Mouse (Mus musculus) kidney, embryonic 14.5 days (tissue): ENCODE measurements around the gene Ffar3. TPM values are rescaled to one million over a fixed set of nuclear protein-coding genes. Genes with fewer than 3 reads are reported as not detected.

Source experiments
- ATAC-seq: fragments of 200-750 bp; cut with Nextera tagmentation; 2 replicates; pipeline ENCODE4 v1.8.0; 2017; ENCODE audit warnings: moderate number of reproducible peaks, mild to moderate bottlenecking, moderate TSS enrichment, moderate library complexity; ENCODE audit not compliant: low FRiP score, low TSS enrichment
- H3K27ac ChIP-seq: fragments of 300-500 bp; sonication (generic); 2 replicates; pipeline ENCODE4 v1.5.1; 2014; ENCODE audit warnings: low read depth, mild to moderate bottlenecking, low read length, moderate library complexity, mixed read lengths
- H3K27me3 ChIP-seq: fragments of 300-500 bp; sonication (generic); 2 replicates; pipeline ENCODE4 v1.6.1; 2014; ENCODE audit warnings: mild to moderate bottlenecking, low read length; ENCODE audit not compliant: control insufficient read depth, insufficient read depth
- H3K36me3 ChIP-seq: fragments of 300-500 bp; sonication (generic); 2 replicates; pipeline ENCODE4 v1.6.1; 2014; ENCODE audit warnings: low read length, mixed read lengths; ENCODE audit not compliant: control insufficient read depth, insufficient read depth
- H3K4me1 ChIP-seq: fragments of 300-500 bp; sonication (generic); 2 replicates; pipeline ENCODE4 v1.6.1; 2014; ENCODE audit warnings: low read length, mixed read lengths; ENCODE audit not compliant: control insufficient read depth, insufficient read depth
- H3K4me2 ChIP-seq: fragments of 300-500 bp; sonication (generic); replicated peaks from 2 replicates; pipeline ENCODE4 v1.6.1; 2014; ENCODE audit warnings: low read depth, mild to moderate bottlenecking, low read length
- H3K4me3 ChIP-seq: fragments of 300-500 bp; sonication (generic); 2 replicates; pipeline ENCODE4 v1.5.1; 2014; ENCODE audit warnings: mild to moderate bottlenecking, low read length
- H3K9ac ChIP-seq: fragments of 300-500 bp; sonication (generic); 2 replicates; pipeline ENCODE4 v1.6.1; 2014; ENCODE audit warnings: low read depth, mild to moderate bottlenecking, low read length, moderate library complexity
- H3K9me3 ChIP-seq: fragments of 300-500 bp; sonication (generic); 2 replicates; pipeline ENCODE4 v1.6.1; 2016; ENCODE audit warnings: low read length; ENCODE audit not compliant: control insufficient read depth
- WGBS: fragments of 180-500 bp; shearing (Covaris S2); extraction: QIAGEN DNeasy Blood & Tissue Kit; methylation state at CpG from one replicate; pipeline ENCODE4 v1.1.7; 2014; 5-methylcytosine and 5-hydroxymethylcytosine counted together
- polyA plus RNA-seq: library from polyadenylated mRNA; unstranded; fragments of >200 nt; fragmentation: Nextera tagmentation; extraction: Ambion mirVana; gene quantifications from 2 replicates; pipeline ENCODE4 v1.2.1, GENCODE M21; 2014

Ffar3 gene
- polyA plus RNA-seq, 1 experiment from 2014 or later: not detected

GRCm38 (mm10) chr7:30884047-30884446 is 28.1 kb upstream of the Ffar3 start:
- no peak overlapping the region for H3K9ac ChIP-seq
- H3K27ac ChIP-seq: no peak overlapping the region
- H3K36me3 ChIP-seq: no peaks in the 10 kb centered on the region
- H3K4me2 ChIP-seq: no peak overlapping the region
- H3K27me3 ChIP-seq: no peaks in the 10 kb centered on the region
- H3K4me3 ChIP-seq: no peak overlapping the region
- H3K9me3 ChIP-seq: no peaks in the 10 kb centered on the region
- H3K4me1 ChIP-seq: no peaks in the 10 kb centered on the region
- ATAC-seq: no peak

GRCm38 (mm10) chr7:30881367-30881766 is 25.4 kb upstream of the Ffar3 start:
- ATAC-seq: no peak
- Histone ChIP-seq H3K4me3 (no peak overlapping the region), H3K27me3 (no peaks in the 10 kb centered on the region), H3K36me3 (no peaks in the 10 kb centered on the region), H3K27ac (no peak overlapping the region), H3K4me1 (no peaks in the 10 kb centered on the region), H3K9ac (no peak overlapping the region), H3K4me2 (no peak overlapping the region), H3K9me3 (no peaks in the 10 kb centered on the region)
- 81% methylated on average over 3 of the region's 3 CpGs for WGBS

- 67% methylated on average over 7 of the region's 7 CpGs for WGBS
- ATAC-seq: no peak
- no peaks in the 10 kb centered on the region for H3K36me3 ChIP-seq
- H3K27ac ChIP-seq: no peak within 1 kb of the TSS
- no peaks in the 10 kb centered on the region for H3K4me1 ChIP-seq
- no peaks in the 10 kb centered on the region for H3K9me3 ChIP-seq
- H3K4me3 ChIP-seq: no peak within 1 kb of the TSS
- no peaks in the 10 kb centered on the region for H3K27me3 ChIP-seq
- no peak within 1 kb of the TSS for H3K4me2 ChIP-seq
- no peak within 1 kb of the TSS for H3K9ac ChIP-seq
Observed at GRCm38 (mm10) chr7:30880176-30880575, 24.2 kb upstream of the Ffar3 start, which contains the start of gene Cd22. Gene Cd22 (minus strand): TSS chr7:30880342.

GRCm38 (mm10) chr7:30878950-30879349 is 23.0 kb upstream of the Ffar3 start:
- Histone ChIP-seq H3K27me3 (no peaks in the 10 kb centered on the region), H3K36me3 (no peaks in the 10 kb centered on the region), H3K4me2 (no peak overlapping the region), H3K9ac (no peak overlapping the region), H3K4me3 (no peak overlapping the region), H3K27ac (no peak overlapping the region), H3K9me3 (no peaks in the 10 kb centered on the region), H3K4me1 (no peaks in the 10 kb centered on the region)
- no peak for ATAC-seq
- 88% methylated on average over 6 of the region's 6 CpGs for WGBS

- no peak overlapping the region for H3K27ac ChIP-seq
- H3K27me3 ChIP-seq: no peaks in the 10 kb centered on the region
- H3K4me3 ChIP-seq: peak overlapping the region; percentile 6; the same call in 1 of the 2 replicates
- 0 out of 2 replicates have a peak, but pooled peaks have one; percentile 52 for ATAC-seq
- WGBS: 21% methylated on average over 15 of the region's 15 CpGs
- H3K4me1 ChIP-seq: no peaks in the 10 kb centered on the region
- no peaks in the 10 kb centered on the region for H3K36me3 ChIP-seq
- peak overlapping the region; percentile 15 for H3K4me2 ChIP-seq
- no peak overlapping the region for H3K9ac ChIP-seq
- H3K9me3 ChIP-seq: no peaks in the 10 kb centered on the region
Observed at GRCm38 (mm10) chr7:30873083-30873482, 17.1 kb upstream of the Ffar3 start.

GRCm38 (mm10) chr7:30863386-30863785 is 7.4 kb upstream of the Ffar3 start:
- 0 out of 2 replicates have a peak, but pooled peaks cover 3% of the 10 kb centered on the region for H3K4me1 ChIP-seq
- H3K27me3 ChIP-seq: no peaks in the 10 kb centered on the region
- H3K9me3 ChIP-seq: no peaks in the 10 kb centered on the region
- WGBS: 34% methylated on average over 8 of the region's 8 CpGs
- H3K4me3 ChIP-seq: no peak overlapping the region
- H3K36me3 ChIP-seq: no peaks in the 10 kb centered on the region
- H3K27ac ChIP-seq: no peak overlapping the region
- peak; percentile 24; the same call in 1 of the 2 replicates for ATAC-seq
- H3K9ac ChIP-seq: no peak overlapping the region
- no peak overlapping the region for H3K4me2 ChIP-seq

- Histone ChIP-seq H3K9me3 (no peaks in the 10 kb centered on the region), H3K9ac (no peak within 1 kb of the TSS), H3K4me2 (no peak within 1 kb of the TSS), H3K4me1 (0 out of 2 replicates have a peak, but pooled peaks cover 3% of the 10 kb centered on the region), H3K36me3 (no peaks in the 10 kb centered on the region), H3K27me3 (no peaks in the 10 kb centered on the region; the same call in 1 of the 2 replicates), H3K4me3 (no peak within 1 kb of the TSS), H3K27ac (no peak within 1 kb of the TSS)
- no peak for ATAC-seq
- 88% methylated on average over 12 of the region's 12 CpGs for WGBS
Observed at GRCm38 (mm10) chr7:30861464-30861863, 5.5 kb upstream of the Ffar3 start, which contains the start of gene Ffar1. Gene Ffar1 (minus strand): TSS chr7:30861564.

GRCm38 (mm10) chr7:30859635-30860402 is 3.8 kb upstream of the Ffar3 start:
- no peaks in the 10 kb centered on the region for H3K36me3 ChIP-seq
- H3K9ac ChIP-seq: no peak overlapping the region
- peak; percentile 76 for ATAC-seq
- H3K9me3 ChIP-seq: no peaks in the 10 kb centered on the region
- no peaks in the 10 kb centered on the region; the same call in none of the 2 replicates for H3K27me3 ChIP-seq
- H3K4me2 ChIP-seq: peak overlapping the region; percentile 33
- H3K4me3 ChIP-seq: peak overlapping the region; percentile 18
- 9% methylated on average over 16 of the region's 16 CpGs for WGBS
- H3K27ac ChIP-seq: no peak overlapping the region
- 0 out of 2 replicates have a peak, but pooled peaks cover 3% of the 10 kb centered on the region for H3K4me1 ChIP-seq

- 0 out of 2 replicates have a peak, but pooled peaks cover 3% of the 10 kb centered on the region for H3K4me1 ChIP-seq
- ATAC-seq: peak; percentile 63
- H3K36me3 ChIP-seq: no peaks in the 10 kb centered on the region
- no peak overlapping the region for H3K4me3 ChIP-seq
- H3K4me2 ChIP-seq: no peak overlapping the region
- H3K27ac ChIP-seq: no peak overlapping the region
- H3K9ac ChIP-seq: no peak overlapping the region
- H3K27me3 ChIP-seq: no peaks in the 10 kb centered on the region; the same call in none of the 2 replicates
- H3K9me3 ChIP-seq: no peaks in the 10 kb centered on the region
Observed at GRCm38 (mm10) chr7:30859290-30859634, 3.3 kb upstream of the Ffar3 start.
